Mouse (Mus musculus): Measurements from ENCODE around the gene Sorcs2. TPM values are rescaled to one million over a fixed set of nuclear protein-coding genes. Genes with fewer than 3 reads are reported as not detected.

Sorcs2 gene
- polyA plus RNA-seq, 1 experiment from 2014 or later: 12.9 TPM

DNA sequence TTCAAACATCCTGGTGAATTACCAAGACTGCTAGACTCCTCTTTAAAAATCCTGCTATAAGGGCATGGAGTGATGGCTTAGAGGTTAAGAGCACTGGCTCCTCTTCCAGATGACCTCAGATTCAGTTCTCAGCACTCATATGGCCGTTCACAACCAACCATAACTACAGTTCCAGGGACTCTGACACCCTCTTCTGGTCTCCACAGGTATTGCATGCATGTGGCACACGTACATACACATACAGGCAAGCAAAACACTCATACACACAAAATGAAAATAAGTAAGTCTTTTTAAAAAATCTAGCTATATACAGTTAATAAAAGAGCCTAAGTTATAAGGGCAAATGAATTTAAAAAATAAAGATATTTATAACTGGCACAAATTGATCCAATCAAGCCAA lies 294.5 kb downstream of the Sorcs2 start:
- H3K36me3 ChIP-seq: no peaks in the 10 kb centered on the region
- H3K27ac ChIP-seq: no peak overlapping the region
- H3K4me1 ChIP-seq: no peaks in the 10 kb centered on the region
- no peak overlapping the region for H3K4me2 ChIP-seq (replicated peaks)
- no peak overlapping the region for H3K9ac ChIP-seq
- 82% methylated on average over 2 of the region's 2 CpGs for WGBS
- H3K27me3 ChIP-seq: no peaks in the 10 kb centered on the region
- no peak overlapping the region for H3K4me3 ChIP-seq
- ATAC-seq (ENCODE audit: insufficient number of reproducible peaks, insufficient read depth, low FRiP score, low TSS enrichment): no peak
- no peaks in the 10 kb centered on the region for H3K9me3 ChIP-seq

DNA sequence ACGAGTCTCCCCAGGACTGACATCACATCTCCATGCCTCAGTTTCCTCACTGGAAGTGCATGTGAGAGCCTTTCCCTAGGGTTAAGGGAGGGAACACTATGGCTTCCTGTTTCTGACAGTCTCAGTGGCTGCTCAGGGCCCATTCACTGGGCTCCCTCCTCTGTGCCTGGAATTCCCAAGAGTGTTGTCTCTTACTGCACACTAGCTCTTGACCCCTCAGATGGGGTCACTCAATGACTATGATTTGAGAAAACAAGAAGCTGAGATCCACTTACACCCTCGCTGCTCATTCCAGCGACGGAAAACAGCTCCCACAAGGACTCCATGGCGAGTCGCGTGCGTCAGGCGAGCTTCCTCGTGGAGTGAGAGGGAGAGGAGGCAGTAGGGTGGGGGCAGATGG lies 296.8 kb downstream of the Sorcs2 start:
- H3K9ac ChIP-seq: no peak overlapping the region
- H3K4me1 ChIP-seq: no peaks in the 10 kb centered on the region
- no peak for ATAC-seq (ENCODE audit: insufficient number of reproducible peaks, insufficient read depth, low FRiP score, low TSS enrichment)
- no peak overlapping the region for H3K27ac ChIP-seq
- WGBS: 56% methylated on average over 10 of the region's 10 CpGs
- no peak overlapping the region for H3K4me3 ChIP-seq
- no peaks in the 10 kb centered on the region for H3K36me3 ChIP-seq
- no peak overlapping the region for H3K4me2 ChIP-seq (replicated peaks)
- no peaks in the 10 kb centered on the region for H3K9me3 ChIP-seq
- H3K27me3 ChIP-seq: no peaks in the 10 kb centered on the region

DNA sequence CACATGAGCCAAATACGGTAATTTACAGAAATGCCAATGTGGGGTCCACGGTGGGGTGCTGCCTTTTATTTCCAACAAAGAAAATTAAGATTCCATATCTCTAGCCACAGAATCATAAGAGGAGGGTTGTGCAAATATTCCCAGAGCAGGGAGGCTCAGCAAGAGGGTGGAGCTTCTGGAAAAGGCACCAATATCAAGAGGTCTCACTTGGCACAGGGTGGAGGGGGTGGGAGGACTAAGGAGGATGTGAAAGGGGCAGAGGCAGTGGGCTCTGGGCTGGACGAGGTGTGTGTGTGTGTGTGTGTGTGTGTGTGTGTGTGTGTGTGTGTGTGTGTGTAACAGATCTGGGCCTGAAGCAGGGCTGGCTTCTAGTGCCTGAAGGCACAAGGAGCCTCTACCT lies 297.5 kb downstream of the Sorcs2 start:
- Histone ChIP-seq H3K9me3 (no peaks in the 10 kb centered on the region), H3K36me3 (no peaks in the 10 kb centered on the region), H3K4me3 (no peak overlapping the region), H3K4me1 (no peaks in the 10 kb centered on the region), H3K27ac (no peak overlapping the region), H3K9ac (no peak overlapping the region), H3K4me2 (replicated peaks) (no peak overlapping the region), H3K27me3 (no peaks in the 10 kb centered on the region)
- WGBS: 64% methylated on average over 3 of the region's 3 CpGs
- no peak for ATAC-seq (ENCODE audit: insufficient number of reproducible peaks, insufficient read depth, low FRiP score, low TSS enrichment)

DNA sequence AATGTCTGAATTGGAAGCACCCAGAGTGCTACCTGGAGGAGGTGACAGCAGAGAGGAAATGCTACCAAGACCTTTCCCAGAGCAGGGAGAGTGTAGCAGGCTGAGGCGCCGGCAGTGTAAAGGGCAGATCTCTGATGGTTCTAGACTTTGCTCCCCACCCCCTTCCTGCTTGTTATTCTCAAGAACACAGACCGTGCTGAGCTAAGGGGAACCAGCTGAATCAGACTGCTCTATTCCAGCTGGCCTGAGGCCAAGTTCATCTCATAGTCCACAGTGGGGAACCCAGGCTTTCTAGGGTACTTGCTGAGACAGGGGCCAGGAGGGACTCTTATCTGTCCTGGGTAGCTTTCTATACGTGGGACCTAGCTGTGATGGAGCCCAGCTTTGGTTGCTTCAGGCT lies 298.3 kb downstream of the Sorcs2 start:
- WGBS: 61% methylated on average over 4 of the region's 4 CpGs

DNA sequence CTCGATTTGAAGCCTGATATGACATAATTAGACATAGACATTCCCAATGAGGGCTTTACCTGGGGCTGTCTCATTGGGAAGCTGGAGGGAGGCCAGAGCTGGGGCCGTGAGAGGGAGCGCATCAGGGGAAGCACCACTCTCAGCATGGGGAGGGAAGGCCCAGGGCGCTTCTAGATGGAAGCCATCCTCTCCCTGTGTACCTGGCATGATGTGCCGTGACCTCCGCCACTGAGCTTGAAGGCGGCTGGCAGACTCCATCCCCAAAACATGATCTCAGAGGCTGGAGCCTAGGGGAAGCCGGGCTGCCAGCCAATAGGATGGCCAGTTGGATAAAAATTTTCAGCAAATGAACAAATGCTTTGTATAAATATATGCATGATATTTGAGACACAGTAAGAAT lies 301.9 kb downstream of the Sorcs2 start:
- H3K4me2 ChIP-seq (replicated peaks): no peak overlapping the region
- H3K9ac ChIP-seq: no peak overlapping the region
- no peak for ATAC-seq (ENCODE audit: insufficient number of reproducible peaks, insufficient read depth, low FRiP score, low TSS enrichment)
- no peak overlapping the region for H3K27ac ChIP-seq
- H3K4me3 ChIP-seq: no peak overlapping the region
- H3K4me1 ChIP-seq: no peaks in the 10 kb centered on the region
- H3K9me3 ChIP-seq: no peaks in the 10 kb centered on the region
- no peaks in the 10 kb centered on the region for H3K27me3 ChIP-seq
- H3K36me3 ChIP-seq: no peaks in the 10 kb centered on the region
- 88% methylated on average over 8 of the region's 8 CpGs for WGBS

More for the DNA sequence above, 298.3 kb downstream of the Sorcs2 start:
- no peak for ATAC-seq (ENCODE audit: insufficient number of reproducible peaks, insufficient read depth, low FRiP score, low TSS enrichment)
- Histone ChIP-seq H3K27ac (no peak overlapping the region), H3K4me3 (no peak overlapping the region), H3K4me2 (replicated peaks) (no peak overlapping the region), H3K36me3 (no peaks in the 10 kb centered on the region), H3K27me3 (no peaks in the 10 kb centered on the region), H3K9me3 (no peaks in the 10 kb centered on the region), H3K9ac (no peak overlapping the region), H3K4me1 (no peaks in the 10 kb centered on the region)

DNA sequence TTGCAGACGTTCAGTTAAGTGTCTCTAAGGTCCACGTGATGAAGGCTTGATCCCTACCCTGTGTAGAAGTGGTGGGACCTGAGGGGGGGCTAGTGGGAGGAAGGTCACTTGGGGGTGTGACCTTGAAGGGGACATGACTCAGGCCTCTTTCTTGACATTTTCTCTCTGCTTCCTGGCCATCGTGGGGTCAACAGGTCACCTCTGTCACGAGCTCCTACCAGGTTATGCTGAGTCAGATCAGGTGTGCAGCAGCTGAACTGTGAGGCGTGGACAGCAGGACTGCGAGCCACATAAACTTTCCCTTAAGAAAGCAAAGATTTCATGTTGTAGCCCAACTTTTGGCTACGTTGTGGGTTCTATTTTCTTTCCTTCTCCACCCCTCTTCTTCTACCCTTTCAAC lies 307.9 kb downstream of the Sorcs2 start:
- no peak overlapping the region for H3K4me3 ChIP-seq
- no peak for ATAC-seq (ENCODE audit: insufficient number of reproducible peaks, insufficient read depth, low FRiP score, low TSS enrichment)
- 69% methylated on average over 7 of the region's 7 CpGs for WGBS
- no peaks in the 10 kb centered on the region; the same call in 1 of the 2 replicates for H3K4me1 ChIP-seq
- H3K27me3 ChIP-seq: no peaks in the 10 kb centered on the region
- no peak overlapping the region for H3K4me2 ChIP-seq (replicated peaks)
- no peaks in the 10 kb centered on the region for H3K9me3 ChIP-seq
- no peak overlapping the region for H3K27ac ChIP-seq
- no peak overlapping the region for H3K9ac ChIP-seq
- H3K36me3 ChIP-seq: no peaks in the 10 kb centered on the region

DNA sequence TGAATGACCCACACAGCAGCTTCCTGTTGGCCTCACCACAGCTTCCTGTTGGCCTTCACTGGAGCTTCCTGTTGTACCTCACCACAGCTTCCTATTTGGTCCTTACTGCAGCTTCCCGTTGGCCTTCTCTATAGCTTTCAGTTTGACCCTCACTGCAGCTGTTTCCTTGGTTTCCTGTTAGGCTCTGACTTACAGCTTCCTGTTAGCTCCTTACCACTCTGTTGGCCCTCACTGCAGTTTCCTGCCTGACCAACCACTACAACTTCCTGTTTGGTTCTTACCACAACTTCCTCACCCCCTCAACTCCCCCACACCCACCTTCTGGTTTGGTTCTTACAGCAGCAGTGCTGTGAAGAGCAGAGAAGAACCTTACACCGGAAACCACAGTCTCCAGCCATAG lies 308.7 kb downstream of the Sorcs2 start:
- 77% methylated on average over 2 of the region's 2 CpGs for WGBS
- no peak overlapping the region for H3K27ac ChIP-seq
- no peak overlapping the region for H3K4me2 ChIP-seq (replicated peaks)
- H3K4me3 ChIP-seq: no peak overlapping the region
- no peaks in the 10 kb centered on the region; the same call in 1 of the 2 replicates for H3K4me1 ChIP-seq
- ATAC-seq (ENCODE audit: insufficient number of reproducible peaks, insufficient read depth, low FRiP score, low TSS enrichment): no peak
- H3K9ac ChIP-seq: no peak overlapping the region
- H3K9me3 ChIP-seq: no peaks in the 10 kb centered on the region
- no peaks in the 10 kb centered on the region for H3K27me3 ChIP-seq
- H3K36me3 ChIP-seq: no peaks in the 10 kb centered on the region

DNA sequence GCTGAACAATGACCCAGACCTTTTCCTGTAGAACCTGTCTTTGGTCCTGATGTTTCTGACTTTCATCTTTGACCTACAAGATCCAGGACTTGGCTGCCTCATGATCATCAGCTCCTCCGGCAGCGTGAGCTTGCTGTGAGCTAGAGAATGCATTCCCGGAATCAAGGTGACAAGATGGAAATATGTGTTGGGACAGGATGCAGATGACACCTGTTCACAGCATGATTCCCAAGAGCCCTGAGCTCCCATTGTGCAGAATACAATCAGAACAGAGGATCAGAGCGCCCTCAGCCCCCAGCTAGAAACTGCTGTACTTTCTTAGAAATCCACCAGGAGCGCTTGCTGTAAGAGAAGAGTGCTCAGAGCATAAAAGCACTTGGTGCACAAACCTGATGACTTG lies 311.0 kb downstream of the Sorcs2 start:
- ATAC-seq (ENCODE audit: insufficient number of reproducible peaks, insufficient read depth, low FRiP score, low TSS enrichment): no peak
- no peaks in the 10 kb centered on the region for H3K36me3 ChIP-seq
- 81% methylated on average over 5 of the region's 5 CpGs for WGBS

DNA sequence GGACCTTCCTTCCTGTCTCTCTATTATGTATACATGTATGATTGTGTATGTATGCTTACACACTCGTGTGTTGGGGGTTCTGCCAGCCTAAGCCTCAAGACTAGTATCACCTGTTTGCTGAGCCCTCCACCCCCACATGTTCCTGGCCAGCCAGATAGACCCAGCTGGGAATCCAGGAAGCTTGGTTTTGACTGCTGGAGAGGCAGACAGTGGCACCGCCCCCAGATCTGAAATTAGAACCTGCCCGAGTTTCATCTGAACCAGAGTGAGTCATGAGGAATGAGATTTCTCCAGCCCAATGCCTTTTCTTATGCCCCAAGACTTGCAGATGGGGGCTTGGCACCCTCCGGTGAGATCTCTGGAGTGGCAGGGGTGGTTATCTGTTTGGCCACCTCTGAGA lies 312.3 kb downstream of the Sorcs2 start:
- Histone ChIP-seq H3K4me1 (no peaks in the 10 kb centered on the region; the same call in 1 of the 2 replicates), H3K27me3 (no peaks in the 10 kb centered on the region), H3K36me3 (no peaks in the 10 kb centered on the region), H3K4me3 (no peak overlapping the region), H3K4me2 (replicated peaks) (no peak overlapping the region), H3K27ac (no peak overlapping the region), H3K9ac (no peak overlapping the region), H3K9me3 (no peaks in the 10 kb centered on the region)
- no peak for ATAC-seq (ENCODE audit: insufficient number of reproducible peaks, insufficient read depth, low FRiP score, low TSS enrichment)
- WGBS: 70% methylated on average over 4 of the region's 4 CpGs

More for the DNA sequence above, 311.0 kb downstream of the Sorcs2 start:
- Histone ChIP-seq H3K9ac (no peak overlapping the region), H3K27me3 (no peaks in the 10 kb centered on the region), H3K4me2 (replicated peaks) (no peak overlapping the region), H3K9me3 (no peaks in the 10 kb centered on the region), H3K4me3 (no peak overlapping the region), H3K4me1 (no peaks in the 10 kb centered on the region; the same call in 1 of the 2 replicates), H3K27ac (no peak overlapping the region)

DNA sequence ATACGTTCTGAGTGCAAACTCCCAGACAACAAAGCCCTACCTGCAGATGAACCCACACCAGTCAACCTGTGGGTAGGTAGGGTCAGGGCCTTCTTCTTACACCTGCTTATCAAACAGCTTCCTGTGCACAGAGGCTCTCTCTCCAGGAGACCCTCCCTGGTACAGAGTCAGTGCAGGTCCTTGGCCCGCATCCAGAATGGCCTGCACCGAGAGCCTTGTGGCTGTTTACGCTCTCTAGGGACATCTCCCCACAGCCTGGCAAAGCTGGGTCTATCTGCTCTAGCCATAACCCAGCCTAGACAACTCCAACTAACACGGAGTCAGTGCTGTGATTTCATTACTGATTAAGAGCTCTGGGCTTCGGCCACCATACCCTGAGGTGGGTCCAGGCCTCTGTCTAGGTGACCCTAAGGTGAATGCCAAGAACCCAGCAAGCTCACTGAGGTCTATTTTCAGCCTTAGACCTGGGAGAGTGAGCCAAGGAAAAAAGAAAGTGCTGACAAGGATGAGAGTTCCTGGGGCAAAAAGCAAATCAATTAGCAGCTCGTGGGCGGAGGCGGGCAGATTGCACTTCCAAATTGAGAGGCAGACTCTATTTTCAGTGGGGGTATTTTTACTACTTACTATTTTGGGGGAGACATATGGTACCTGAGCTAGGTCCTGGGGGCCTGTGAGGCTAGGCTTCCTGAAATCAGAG lies 313.9 kb downstream of the Sorcs2 start:
- H3K4me1 ChIP-seq: no peaks in the 10 kb centered on the region; the same call in 1 of the 2 replicates
- no peak for ATAC-seq (ENCODE audit: insufficient number of reproducible peaks, insufficient read depth, low FRiP score, low TSS enrichment)
- WGBS: 85% methylated on average over 9 of the region's 9 CpGs
- H3K36me3 ChIP-seq: no peaks in the 10 kb centered on the region
- H3K27ac ChIP-seq: no peak overlapping the region
- H3K4me3 ChIP-seq: no peak overlapping the region
- no peak overlapping the region for H3K4me2 ChIP-seq (replicated peaks)
- H3K9ac ChIP-seq: no peak overlapping the region
- no peaks in the 10 kb centered on the region for H3K27me3 ChIP-seq
- no peaks in the 10 kb centered on the region for H3K9me3 ChIP-seq

DNA sequence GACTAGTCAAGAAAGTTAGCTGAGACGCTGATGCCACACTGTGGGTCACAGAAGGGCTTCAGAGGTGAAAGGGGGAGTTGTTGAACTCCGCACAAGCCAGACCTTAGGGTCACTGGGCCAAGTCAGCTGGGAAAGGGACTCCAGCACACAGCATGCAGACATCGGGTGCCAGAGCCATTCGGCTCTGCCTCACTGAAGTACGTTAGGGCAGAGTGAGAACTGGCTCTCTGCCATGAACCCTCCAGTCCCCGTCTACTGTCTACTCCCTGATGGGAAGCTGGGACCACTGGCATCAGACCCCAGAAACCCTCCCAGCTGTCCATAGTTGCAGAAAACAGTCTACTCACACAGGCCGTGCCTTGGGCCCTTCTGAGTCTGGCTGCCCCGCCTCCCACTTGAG lies 316.9 kb downstream of the Sorcs2 start:
- Histone ChIP-seq H3K27me3 (no peaks in the 10 kb centered on the region), H3K9me3 (no peaks in the 10 kb centered on the region), H3K4me1 (no peaks in the 10 kb centered on the region; the same call in 1 of the 2 replicates), H3K4me3 (no peak overlapping the region), H3K4me2 (replicated peaks) (no peak overlapping the region), H3K27ac (no peak overlapping the region), H3K36me3 (no peaks in the 10 kb centered on the region), H3K9ac (no peak overlapping the region)
- no peak for ATAC-seq (ENCODE audit: insufficient number of reproducible peaks, insufficient read depth, low FRiP score, low TSS enrichment)
- WGBS: 78% methylated on average over 8 of the region's 8 CpGs

DNA sequence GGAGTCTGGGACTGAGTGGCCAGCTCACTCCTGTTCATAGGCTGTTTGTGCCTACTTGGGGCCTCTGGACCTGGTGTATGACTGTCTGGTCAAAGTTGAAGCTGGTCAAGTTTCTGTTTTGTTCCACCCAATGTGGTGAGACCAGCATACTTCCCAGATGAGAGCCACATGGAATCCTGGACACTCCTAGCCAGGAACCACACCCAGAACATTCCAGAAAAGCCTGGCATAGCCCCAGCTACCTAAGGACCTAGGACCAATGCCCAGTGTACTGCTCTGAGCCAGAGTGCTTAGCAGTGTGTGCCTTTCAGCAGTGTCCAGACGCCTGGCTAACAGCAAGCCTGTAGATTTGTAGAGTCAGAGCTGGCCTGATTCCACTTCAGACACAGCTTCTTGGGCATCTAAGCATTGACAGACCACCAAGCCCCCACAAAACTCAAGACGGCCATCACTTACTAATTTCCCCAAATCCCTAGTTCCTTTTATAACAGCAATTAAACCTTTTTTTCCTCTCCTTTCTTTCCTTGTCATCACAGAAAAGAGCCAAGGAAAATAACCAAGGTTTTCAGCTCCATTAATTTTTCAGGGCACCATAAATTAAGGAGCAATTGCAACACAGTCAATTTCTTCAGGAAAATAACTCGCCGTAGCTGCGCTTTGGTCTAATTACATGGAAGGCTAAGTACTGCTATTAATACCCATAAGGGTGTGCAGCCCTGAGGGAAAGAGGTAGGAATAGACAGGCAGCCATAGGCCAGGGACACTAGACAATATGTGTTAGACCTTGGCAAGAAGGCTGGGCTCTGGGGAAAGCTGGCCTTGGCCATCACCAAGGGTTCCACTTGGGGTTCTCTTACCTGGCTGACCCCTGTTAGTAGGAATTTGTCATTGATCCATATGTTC lies 322.5 kb downstream of the Sorcs2 start:
- Histone ChIP-seq H3K4me3 (no peak overlapping the region), H3K4me2 (replicated peaks) (no peak overlapping the region), H3K36me3 (no peaks in the 10 kb centered on the region), H3K27me3 (no peaks in the 10 kb centered on the region), H3K9ac (no peak overlapping the region), H3K27ac (no peak overlapping the region), H3K4me1 (no peaks in the 10 kb centered on the region), H3K9me3 (no peaks in the 10 kb centered on the region)
- WGBS: 86% methylated on average over 5 of the region's 5 CpGs
- no peak for ATAC-seq (ENCODE audit: insufficient number of reproducible peaks, insufficient read depth, low FRiP score, low TSS enrichment)
